Mouse (Mus musculus) myocyte (in vitro differentiated cells): ENCODE results near the gene Mcl1.

ENCODE experiments used
- CEBPB ChIP-seq: IDR thresholded peaks from 2 replicates; pipeline ENCODE4 v1.6.1; 2011; ENCODE audit warnings: mild to moderate bottlenecking, moderate library complexity; ENCODE audit not compliant: poor library complexity, insufficient read depth, severe bottlenecking
- MAX ChIP-seq: IDR thresholded peaks from one replicate; pipeline ENCODE4 v1.6.1; 2011; ENCODE audit warnings: low read depth, mild to moderate bottlenecking, control low read depth
- MYOD1 ChIP-seq, 3 experiments: IDR thresholded peaks; one replicate each; pipeline ENCODE4 v1.6.1; 2011; ENCODE audit warnings: control low read depth in 2 of 3, low read depth in 2 of 3, mild to moderate bottlenecking in 2 of 3, moderate library complexity in 1 of 3; ENCODE audit not compliant: insufficient read length in 2 of 3, control insufficient read depth in 1 of 3

- no peak for TF ChIP-seq MAX
- TF ChIP-seq CEBPB = 0 out of 2 replicates have a peak, but pooled peaks have one; percentile 42
- no peak for TF ChIP-seq MYOD1 (IDR thresholded peaks at IDR 0.05; ENCODE audit: control insufficient read depth in 1 of 3, insufficient read length in 2 of 3, low read depth in 2 of 3)
These were observed 33.7 kb upstream of the Mcl1 start, which contains the start of gene Ensa for GRCm38 (mm10) chr3:95624628-95625503.
